Comparison of ENCODE assay signal across 8 mouse cellular contexts in the genomic region with DNA sequence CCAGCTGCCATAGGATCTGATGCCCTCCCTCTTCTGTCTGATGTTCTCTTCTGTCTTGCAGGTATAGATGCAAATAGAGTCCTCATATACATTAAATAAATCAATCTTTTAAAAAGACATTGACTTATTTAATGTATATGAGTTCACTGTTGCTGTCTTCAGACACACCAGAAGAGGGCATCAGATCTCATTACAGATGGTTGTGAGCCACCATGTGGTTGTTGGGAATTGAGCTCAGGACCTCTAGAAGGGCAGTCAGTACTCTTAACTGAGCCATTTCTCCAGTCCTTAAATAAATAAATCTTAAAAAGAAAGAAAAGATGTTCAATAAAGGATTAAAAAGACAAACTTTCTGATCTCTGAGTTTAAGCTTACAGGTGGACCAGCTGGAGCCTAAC. TPM values are rescaled to one million over a fixed set of nuclear protein-coding genes. Genes with fewer than 3 reads are reported as not detected.
DNase-seq lines count a peak whose midpoint lies in the region; ATAC-seq lines count a peak whose summit lies in the region.

No protein-coding gene starts in this region.

- peak overlapping the region; percentile 77 for H3K4me3 ChIP-seq in kidney, embryonic 16.5 days (ENCODE audit: low read length)
- peak overlapping the region; percentile 87 for H3K4me3 ChIP-seq in embryonic facial prominence, embryonic 11.5 days (ENCODE audit: low read depth, low read length)
- H3K4me3 ChIP-seq in intestine, embryonic 16.5 days (ENCODE audit: low read length) = peak overlapping the region; percentile 91
- H3K4me3 ChIP-seq in neural tube, embryonic 12.5 days = peak overlapping the region; percentile 76

- H3K36me3 ChIP-seq in kidney, embryonic 16.5 days (ENCODE audit: insufficient read depth, low read length) = peaks cover 58% of the 10 kb centered on the region
- H3K36me3 ChIP-seq in embryonic facial prominence, embryonic 11.5 days (replicated peaks; ENCODE audit: control insufficient read depth, insufficient read depth, low read depth, low read length) = peaks cover 14% of the 10 kb centered on the region
- peaks cover 34% of the 10 kb centered on the region for H3K36me3 ChIP-seq in intestine, embryonic 16.5 days (ENCODE audit: control insufficient read depth, insufficient read depth, low read length)
- H3K36me3 ChIP-seq in neural tube, embryonic 12.5 days = peaks cover 58% of the 10 kb centered on the region

- peaks cover 32% of the 10 kb centered on the region for H3K4me1 ChIP-seq in kidney, embryonic 16.5 days (ENCODE audit: insufficient read depth, low read length)
- no peaks in the 10 kb centered on the region for H3K4me1 ChIP-seq in embryonic facial prominence, embryonic 11.5 days (ENCODE audit: control insufficient read depth, insufficient read depth, low read length)
- H3K4me1 ChIP-seq in intestine, embryonic 16.5 days (ENCODE audit: control insufficient read depth, insufficient read depth, low read length) = peaks cover 21% of the 10 kb centered on the region
- H3K4me1 ChIP-seq in neural tube, embryonic 12.5 days = peaks cover 39% of the 10 kb centered on the region

- no peaks in the 10 kb centered on the region for H3K27me3 ChIP-seq in kidney, embryonic 16.5 days (ENCODE audit: insufficient read depth, low read length)
- H3K27me3 ChIP-seq in embryonic facial prominence, embryonic 11.5 days (ENCODE audit: control insufficient read depth, insufficient read depth, low read length) = no peaks in the 10 kb centered on the region
- no peaks in the 10 kb centered on the region for H3K27me3 ChIP-seq in intestine, embryonic 16.5 days (replicated peaks; ENCODE audit: control insufficient read depth, insufficient read depth, low read length)
- H3K27me3 ChIP-seq in neural tube, embryonic 12.5 days (replicated peaks) = no peaks in the 10 kb centered on the region

- no peak for ATAC-seq in kidney, embryonic 16.5 days (ENCODE audit: low FRiP score, low TSS enrichment)
- no peak for ATAC-seq in embryonic facial prominence, embryonic 11.5 days (replicated peaks; ENCODE audit: insufficient number of reproducible peaks, low FRiP score, low TSS enrichment, low read depth)
- ATAC-seq in intestine, embryonic 16.5 days = no peak
- no peak for ATAC-seq in neural tube, embryonic 12.5 days (ENCODE audit: low FRiP score, low read depth)
- ATAC-seq in megakaryocyte progenitor cell, adult 5-6 weeks (replicated peaks; ENCODE audit: poor library complexity) = no peak

- H3K4me2 ChIP-seq in kidney, embryonic 16.5 days (replicated peaks; ENCODE audit: low read depth, low read length) = peak overlapping the region; percentile 71
- H3K4me2 ChIP-seq in embryonic facial prominence, embryonic 11.5 days (ENCODE audit: low read depth, low read length) = peak overlapping the region; percentile 49
- H3K4me2 ChIP-seq in intestine, embryonic 16.5 days (ENCODE audit: low read depth, low read length) = peak overlapping the region; percentile 51
- peak overlapping the region; percentile 87 for H3K4me2 ChIP-seq in neural tube, embryonic 12.5 days (replicated peaks)

- H3K9me3 ChIP-seq in kidney, embryonic 16.5 days (ENCODE audit: low read length) = no peaks in the 10 kb centered on the region
- H3K9me3 ChIP-seq in embryonic facial prominence, embryonic 11.5 days (replicated peaks; ENCODE audit: control insufficient read depth, low read length) = no peaks in the 10 kb centered on the region
- H3K9me3 ChIP-seq in intestine, embryonic 16.5 days (ENCODE audit: control insufficient read depth, low read length) = no peaks in the 10 kb centered on the region
- H3K9me3 ChIP-seq in neural tube, embryonic 12.5 days = no peaks in the 10 kb centered on the region

- H3K27ac ChIP-seq in kidney, embryonic 16.5 days (ENCODE audit: low read length) = peak overlapping the region; percentile 91
- H3K27ac ChIP-seq in embryonic facial prominence, embryonic 11.5 days (replicated peaks; ENCODE audit: low read depth, low read length) = no peak overlapping the region
- peak overlapping the region; percentile 84; the same call in 1 of the 2 replicates for H3K27ac ChIP-seq in intestine, embryonic 16.5 days (ENCODE audit: low read length)
- H3K27ac ChIP-seq in neural tube, embryonic 12.5 days = no peak overlapping the region

- no peak for DNase-seq in kidney, postnatal 36 days
- no peak for DNase-seq in embryonic facial prominence, embryonic 11.5 days (ENCODE audit: low spot score)
- DNase-seq in adrenal gland, adult 18-20 months (ENCODE audit: low spot score in 2 of 2) = no peak
- no peak for DNase-seq in thymus, postnatal 36 days

- H3K9ac ChIP-seq in kidney, embryonic 16.5 days (replicated peaks; ENCODE audit: low read length) = peak overlapping the region; percentile 81
- peak overlapping the region; percentile 90; the same call in 1 of the 2 replicates for H3K9ac ChIP-seq in embryonic facial prominence, embryonic 11.5 days (replicated peaks; ENCODE audit: low read length)
- H3K9ac ChIP-seq in intestine, embryonic 16.5 days (ENCODE audit: low read depth, low read length) = peak overlapping the region; percentile 75
- H3K9ac ChIP-seq in neural tube, embryonic 12.5 days = peak overlapping the region; percentile 96

RNA-seq across cellular contexts. Expression of a gene that starts 1.1 kb away (rescaled TPM):
- polyA plus RNA-seq in kidney, embryonic 16.5 days (2015; fragmentation: Nextera tagmentation; extraction: Ambion mirVana) = 62.6 and 62.9 TPM in 2 replicates
- polyA plus RNA-seq in embryonic facial prominence, embryonic 11.5 days (2014; fragmentation: Nextera tagmentation; extraction: Ambion mirVana) = 49.2 and 53.5 TPM in 2 replicates
- polyA plus RNA-seq in intestine, embryonic 16.5 days (2015; fragmentation: Nextera tagmentation; extraction: Ambion mirVana) = 36.1 and 39.4 TPM in 2 replicates
- 112 and 115 TPM in 2 replicates for polyA plus RNA-seq in neural tube, embryonic 12.5 days (2016; fragmentation: Nextera tagmentation; extraction: Ambion mirVana)
- total RNA-seq in megakaryocyte progenitor cell, adult 5-6 weeks (2015) = 7.2 and 7.7 TPM in 2 replicates
- 17.0 and 17.6 TPM in 2 replicates for total RNA-seq in megakaryocyte progenitor cell, adult 5-6 weeks (2017)
- 10 to 100 TPM; 49.6 to 51.7 TPM for total RNA-seq in adrenal gland, adult 18-20 months (2021)

RNA-seq across cellular contexts. Expression of a gene that starts 1.2 kb away (rescaled TPM):
- 574 and 624 TPM in 2 replicates for polyA plus RNA-seq in kidney, embryonic 16.5 days (2015; fragmentation: Nextera tagmentation; extraction: Ambion mirVana)
- polyA plus RNA-seq in embryonic facial prominence, embryonic 11.5 days (2014; fragmentation: Nextera tagmentation; extraction: Ambion mirVana) = 719 and 720 TPM in 2 replicates
- polyA plus RNA-seq in intestine, embryonic 16.5 days (2015; fragmentation: Nextera tagmentation; extraction: Ambion mirVana) = 575 and 620 TPM in 2 replicates
- polyA plus RNA-seq in neural tube, embryonic 12.5 days (2016; fragmentation: Nextera tagmentation; extraction: Ambion mirVana) = 467 and 486 TPM in 2 replicates
- total RNA-seq in megakaryocyte progenitor cell, adult 5-6 weeks (2015) = 2,379 and 2,445 TPM in 2 replicates
- total RNA-seq in megakaryocyte progenitor cell, adult 5-6 weeks (2017) = 2,150 and 2,311 TPM in 2 replicates
- 100 to 1,000 TPM; 490 to 502 TPM for total RNA-seq in adrenal gland, adult 18-20 months (2021)

RNA-seq across cellular contexts. Expression of a gene that starts 6.7 kb away (rescaled TPM):
- polyA plus RNA-seq in kidney, embryonic 16.5 days (2015; fragmentation: Nextera tagmentation; extraction: Ambion mirVana) = 34.2 and 34.7 TPM in 2 replicates
- 16.3 and 17.0 TPM in 2 replicates for polyA plus RNA-seq in embryonic facial prominence, embryonic 11.5 days (2014; fragmentation: Nextera tagmentation; extraction: Ambion mirVana)
- polyA plus RNA-seq in intestine, embryonic 16.5 days (2015; fragmentation: Nextera tagmentation; extraction: Ambion mirVana) = 21.0 and 23.3 TPM in 2 replicates
- 28.8 and 30.2 TPM in 2 replicates for polyA plus RNA-seq in neural tube, embryonic 12.5 days (2016; fragmentation: Nextera tagmentation; extraction: Ambion mirVana)
- total RNA-seq in megakaryocyte progenitor cell, adult 5-6 weeks (2015) = 14.7 and 26.2 TPM in 2 replicates
- 50.7 and 56.8 TPM in 2 replicates for total RNA-seq in megakaryocyte progenitor cell, adult 5-6 weeks (2017)
- 10 to 100 TPM; 25.9 to 35.5 TPM for total RNA-seq in adrenal gland, adult 18-20 months (2021)

RNA-seq across cellular contexts. Expression of a gene that starts 6.8 kb away (rescaled TPM):
- 46.6 and 52.2 TPM in 2 replicates for polyA plus RNA-seq in kidney, embryonic 16.5 days (2015; fragmentation: Nextera tagmentation; extraction: Ambion mirVana)
- 43.7 and 45.3 TPM in 2 replicates for polyA plus RNA-seq in embryonic facial prominence, embryonic 11.5 days (2014; fragmentation: Nextera tagmentation; extraction: Ambion mirVana)
- 41.9 and 45.9 TPM in 2 replicates for polyA plus RNA-seq in intestine, embryonic 16.5 days (2015; fragmentation: Nextera tagmentation; extraction: Ambion mirVana)
- 55.3 and 55.7 TPM in 2 replicates for polyA plus RNA-seq in neural tube, embryonic 12.5 days (2016; fragmentation: Nextera tagmentation; extraction: Ambion mirVana)
- total RNA-seq in megakaryocyte progenitor cell, adult 5-6 weeks (2015) = 55.3 and 55.8 TPM in 2 replicates
- total RNA-seq in megakaryocyte progenitor cell, adult 5-6 weeks (2017) = 62.8 and 86.7 TPM in 2 replicates
- total RNA-seq in adrenal gland, adult 18-20 months (2021) = 10 to 100 TPM; 38.8 to 43.5 TPM

RNA-seq across cellular contexts. Expression of a gene that starts 6.9 kb away (rescaled TPM):
- 61.0 and 63.9 TPM in 2 replicates for polyA plus RNA-seq in kidney, embryonic 16.5 days (2015; fragmentation: Nextera tagmentation; extraction: Ambion mirVana)
- polyA plus RNA-seq in embryonic facial prominence, embryonic 11.5 days (2014; fragmentation: Nextera tagmentation; extraction: Ambion mirVana) = 49.8 and 51.0 TPM in 2 replicates
- 76.1 and 83.5 TPM in 2 replicates for polyA plus RNA-seq in intestine, embryonic 16.5 days (2015; fragmentation: Nextera tagmentation; extraction: Ambion mirVana)
- 56.3 and 59.5 TPM in 2 replicates for polyA plus RNA-seq in neural tube, embryonic 12.5 days (2016; fragmentation: Nextera tagmentation; extraction: Ambion mirVana)
- total RNA-seq in megakaryocyte progenitor cell, adult 5-6 weeks (2015) = 72.3 and 90.4 TPM in 2 replicates
- total RNA-seq in megakaryocyte progenitor cell, adult 5-6 weeks (2017) = 51.3 and 73.5 TPM in 2 replicates
- 100 to 1,000 TPM; 108 to 115 TPM for total RNA-seq in adrenal gland, adult 18-20 months (2021)

Comparison
In these comparisons a context has a peak if more than half of its experiments do, and no peak if none do; other contexts are left out.
1. H3K27ac ChIP-seq: peak in kidney, embryonic 16.5 days (single experiment) and intestine, embryonic 16.5 days (single experiment); none in embryonic facial prominence, embryonic 11.5 days (single experiment) and neural tube, embryonic 12.5 days (single experiment).
2. Peak in every context shown above with its lines, with median percentiles within 50 percentile points of each other: H3K4me2 ChIP-seq, H3K4me3 ChIP-seq and H3K9ac ChIP-seq.